Comparison of ENCODE assay signal across 10 mouse cellular contexts in the genomic region with DNA sequence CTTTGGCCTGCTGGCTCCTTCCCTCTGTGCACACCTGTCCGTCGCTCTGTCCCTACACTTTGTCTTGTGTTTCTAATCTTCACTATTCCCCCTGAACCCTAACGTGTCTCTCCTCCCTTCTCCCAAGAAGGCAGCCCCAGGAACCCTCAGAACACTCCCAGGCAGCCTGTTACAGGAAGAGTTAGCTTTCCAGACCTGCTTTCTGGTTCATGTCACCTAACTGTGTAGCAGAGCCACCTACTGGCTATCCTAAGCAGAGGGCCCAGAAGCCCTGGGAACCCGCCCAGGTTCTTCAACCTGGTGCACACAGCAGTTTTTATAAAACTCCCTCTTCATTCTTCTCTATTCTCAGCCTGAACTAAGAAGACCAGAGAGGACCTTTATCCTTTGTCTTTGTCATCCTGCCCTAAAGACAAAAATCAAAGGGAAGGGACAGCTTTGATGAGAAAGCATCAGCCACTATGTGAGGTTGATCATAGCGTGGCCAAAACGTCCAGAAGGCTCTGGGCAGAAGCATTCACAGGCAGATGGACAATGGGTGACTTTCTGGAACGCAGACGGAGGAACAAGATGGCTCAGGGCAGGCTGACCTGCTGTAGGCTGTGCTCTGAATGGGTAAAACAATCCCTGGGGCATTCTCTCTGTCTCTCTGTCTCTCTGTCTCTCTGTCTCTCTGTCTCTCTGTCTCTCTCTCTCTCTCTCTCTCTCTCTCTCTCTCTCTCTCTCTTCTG. TPM values are rescaled to one million over a fixed set of nuclear protein-coding genes. Genes with fewer than 3 reads are reported as not detected.
DNase-seq lines count a peak whose midpoint lies in the region; ATAC-seq and TF ChIP-seq lines count a peak whose summit lies in the region.
"Had no signal": no experiment of that assay in that cellular context is flagged by ENCODE, and none has a peak within 500 bp of the region (broad histone marks: within the 10 kb centered on the region; RNA-seq: fewer than 3 reads in every experiment).

No protein-coding gene starts in this region.

- no peak for DNase-seq in liver, embryonic 14.5 days (ENCODE audit: low read depth in 3 of 3, low spot score in 3 of 3)
- no peak for DNase-seq in liver, embryonic 11.5 days (ENCODE audit: low spot score)
- peak; percentile 66 for DNase-seq in adrenal gland, postnatal 10 days
- DNase-seq in fibroblast of lung, adult 2 months (ENCODE audit: low read depth): peak; percentile 8
- DNase-seq in kidney, postnatal 0 days (ENCODE audit: low spot score): peak; percentile 82
- DNase-seq in limb, embryonic 10.5 days (ENCODE audit: low spot score): peak; percentile 41
- DNase-seq in right cerebral cortex, postnatal 36 days (ENCODE audit: low spot score in 2 of 2): peak; percentile 32 to 39
- no peak for DNase-seq in B cell, adult 2 months

- TF ChIP-seq CTCF in liver, embryonic 14.5 days (IDR thresholded peaks at IDR 0.05; ENCODE audit: low read depth): peak; percentile 29; the same call in 1 of the 2 replicates
- TF ChIP-seq CTCF in kidney, postnatal 0 days (IDR thresholded peaks at IDR 0.05; ENCODE audit: low read depth): peak; percentile 74

- no peak overlapping the region for H3K4me3 ChIP-seq in liver, embryonic 14.5 days (ENCODE audit: insufficient read depth in 1 of 2, low read depth in 2 of 2, low read length in 2 of 2)
- H3K4me3 ChIP-seq in liver, embryonic 11.5 days (ENCODE audit: low read depth, low read length): no peak overlapping the region
- H3K4me3 ChIP-seq in kidney, postnatal 0 days (replicated peaks; ENCODE audit: low read depth, low read length): no peak overlapping the region
- no peak overlapping the region for H3K4me3 ChIP-seq in limb, embryonic 10.5 days

- 41% methylated on average over 8 of the region's 8 CpGs for WGBS in liver, embryonic 14.5 days (ENCODE audit: insufficient replicate concordance)
- WGBS in liver, embryonic 11.5 days: 52% methylated on average over 8 of the region's 8 CpGs
- 55% methylated on average over 8 of the region's 8 CpGs for WGBS in kidney, postnatal 0 days
- WGBS in limb, embryonic 10.5 days: 55% methylated on average over 8 of the region's 8 CpGs

- ATAC-seq in liver, embryonic 14.5 days (ENCODE audit: insufficient read depth): no peak
- ATAC-seq in liver, embryonic 11.5 days (replicated peaks; ENCODE audit: low FRiP score): no peak
- no peak for ATAC-seq in kidney, postnatal 0 days (replicated peaks; ENCODE audit: low FRiP score, low read depth)

- no peaks in the 10 kb centered on the region for H3K36me3 ChIP-seq in liver, embryonic 14.5 days (replicated peaks; ENCODE audit: control insufficient read depth, insufficient read depth, low read depth)
- no peaks in the 10 kb centered on the region for H3K36me3 ChIP-seq in liver, embryonic 11.5 days (ENCODE audit: control insufficient read depth, insufficient read depth, low read length)
- no peaks in the 10 kb centered on the region for H3K36me3 ChIP-seq in kidney, postnatal 0 days (ENCODE audit: insufficient read depth, low read length)
- H3K36me3 ChIP-seq in limb, embryonic 10.5 days: no peaks in the 10 kb centered on the region

- H3K4me1 ChIP-seq in liver, embryonic 14.5 days (replicated peaks; ENCODE audit: control insufficient read depth in 2 of 2, insufficient read depth in 2 of 2, low read length in 1 of 2): no peaks in the 10 kb centered on the region
- H3K4me1 ChIP-seq in liver, embryonic 11.5 days (replicated peaks; ENCODE audit: control insufficient read depth, insufficient read depth, low read length): no peaks in the 10 kb centered on the region
- no peaks in the 10 kb centered on the region for H3K4me1 ChIP-seq in kidney, postnatal 0 days (replicated peaks; ENCODE audit: insufficient read depth, low read length)
- peaks cover 9% of the 10 kb centered on the region for H3K4me1 ChIP-seq in limb, embryonic 10.5 days

- no peaks in the 10 kb centered on the region for H3K9me3 ChIP-seq in liver, embryonic 14.5 days (ENCODE audit: control insufficient read depth, low read length)
- H3K9me3 ChIP-seq in liver, embryonic 11.5 days (ENCODE audit: control insufficient read depth, low read length): no peaks in the 10 kb centered on the region
- H3K9me3 ChIP-seq in kidney, postnatal 0 days (replicated peaks; ENCODE audit: low read length): no peaks in the 10 kb centered on the region
- H3K9me3 ChIP-seq in limb, embryonic 10.5 days (replicated peaks): no peaks in the 10 kb centered on the region

- H3K27ac ChIP-seq in liver, embryonic 14.5 days: no peak overlapping the region
- no peak overlapping the region for H3K27ac ChIP-seq in liver, embryonic 11.5 days (ENCODE audit: low read depth, low read length)
- no peak overlapping the region for H3K27ac ChIP-seq in kidney, postnatal 0 days
- no peak overlapping the region for H3K27ac ChIP-seq in limb, embryonic 10.5 days

- H3K4me2 ChIP-seq in liver, embryonic 14.5 days (ENCODE audit: low read depth): no peak overlapping the region
- no peak overlapping the region for H3K4me2 ChIP-seq in liver, embryonic 11.5 days
- H3K4me2 ChIP-seq in kidney, postnatal 0 days (ENCODE audit: low read length): no peak overlapping the region

- no peak for TF ChIP-seq EP300 in liver, embryonic 14.5 days (IDR thresholded peaks at IDR 0.05; ENCODE audit: low read depth)

- no peak overlapping the region for H3K9ac ChIP-seq in liver, embryonic 14.5 days (replicated peaks)
- no peak overlapping the region for H3K9ac ChIP-seq in liver, embryonic 11.5 days (ENCODE audit: low read depth, low read length)
- no peak overlapping the region for H3K9ac ChIP-seq in kidney, postnatal 0 days (ENCODE audit: low read depth, low read length)

- no peaks in the 10 kb centered on the region for H3K27me3 ChIP-seq in liver, embryonic 14.5 days (ENCODE audit: control insufficient read depth, insufficient read depth, low read length)
- no peaks in the 10 kb centered on the region for H3K27me3 ChIP-seq in liver, embryonic 11.5 days (replicated peaks; ENCODE audit: control insufficient read depth, insufficient read depth, low read length)
- no peaks in the 10 kb centered on the region for H3K27me3 ChIP-seq in kidney, postnatal 0 days (ENCODE audit: insufficient read depth, low read length)
- no peaks in the 10 kb centered on the region for H3K27me3 ChIP-seq in limb, embryonic 10.5 days (ENCODE audit: low read depth, poor library complexity, severe bottlenecking)

RNA-seq across cellular contexts. Expression of gene E030025P04Rik, which starts 34.8 kb away (rescaled TPM):
- polyA plus RNA-seq in liver, embryonic 14.5 days (2012; rRNA removed): not detected in 2 replicates
- polyA plus RNA-seq in liver, embryonic 14.5 days (2014; fragmentation: Nextera tagmentation; extraction: Ambion mirVana): not detected in 2 replicates
- not detected in 2 replicates for polyA plus RNA-seq in liver, embryonic 11.5 days (2014; fragmentation: Nextera tagmentation; extraction: Ambion mirVana)
- not detected for total RNA-seq in adrenal gland, postnatal 10 days (2021)
- not detected in 2 replicates for polyA plus RNA-seq in kidney, postnatal 0 days (2015; fragmentation: Nextera tagmentation; extraction: Ambion mirVana)
- polyA plus RNA-seq in limb, embryonic 10.5 days (2016; fragmentation: Nextera tagmentation; extraction: Ambion mirVana): not detected in 2 replicates
- total RNA-seq: neutrophil, adult 5-6 weeks had no signal
- polyA plus RNA-seq: heart, embryonic 14.5 days had no signal

Comparison
In these comparisons a context has a peak if more than half of its experiments do, and no peak if none do; other contexts are left out.
1. DNase-seq: peak in adrenal gland, postnatal 10 days (single experiment), fibroblast of lung, adult 2 months (single experiment), kidney, postnatal 0 days (single experiment), limb, embryonic 10.5 days (single experiment) and right cerebral cortex, postnatal 36 days (2 of 2); none in liver, embryonic 14.5 days (0 of 3), liver, embryonic 11.5 days (single experiment) and B cell, adult 2 months (0 of 2).